13 mouse cellular contexts compared by ENCODE assay signal in the genomic region with DNA sequence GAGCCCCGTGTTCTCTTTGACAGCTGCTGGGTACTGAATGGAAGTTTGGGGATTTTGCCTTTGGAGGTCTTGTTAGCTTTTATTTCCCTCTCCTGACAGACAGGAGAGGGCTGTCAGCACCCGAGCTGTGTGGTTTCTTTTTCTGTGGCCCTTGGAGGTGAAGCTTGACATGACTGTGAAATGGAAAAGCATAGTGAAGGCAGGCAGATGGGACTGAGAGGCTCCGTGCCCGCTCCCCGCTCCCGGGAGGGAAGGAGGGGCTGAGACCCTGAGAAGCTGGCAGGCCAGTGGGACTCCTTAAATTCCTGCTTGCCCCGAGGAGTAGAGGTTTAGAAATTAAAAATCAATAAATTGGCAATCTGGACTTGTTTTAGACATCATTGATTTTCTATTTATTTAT.
DNase-seq lines count a peak whose midpoint lies in the region; ATAC-seq and TF ChIP-seq lines count a peak whose summit lies in the region.
"Had no signal": no experiment of that assay in that cellular context is flagged by ENCODE, and none has a peak within 500 bp of the region (broad histone marks: within the 10 kb centered on the region; RNA-seq: fewer than 3 reads in every experiment).

No protein-coding gene starts in this region.

- no peak for DNase-seq in heart, postnatal 10 days
- DNase-seq in lung, embryonic 14.5 days: no peak
- no peak for DNase-seq in lung, postnatal 4 days
- peak; percentile 21 for DNase-seq in forebrain, embryonic 14.5 days (ENCODE audit: low spot score)
- DNase-seq in layer of hippocampus, postnatal 36 days: no peak
- DNase-seq in right cerebral cortex, adult 18-20 months: no peak
- DNase-seq: spleen, adult 18-20 months; thymus, adult 18-20 months had no signal

- peak overlapping the region; percentile 21 for H3K4me3 ChIP-seq in heart, embryonic 13.5 days
- no peak overlapping the region for H3K4me3 ChIP-seq in lung, embryonic 14.5 days (ENCODE audit: low read depth, low read length)
- no peak overlapping the region for H3K4me3 ChIP-seq in forebrain, embryonic 14.5 days (ENCODE audit: low read depth, low read length)
- H3K4me3 ChIP-seq in midbrain, embryonic 15.5 days: no peak overlapping the region
- H3K4me3 ChIP-seq: kidney, embryonic 15.5 days; megakaryocyte, embryonic 14.5 days had no signal

- no peak for TF ChIP-seq CTCF in lung, embryonic 14.5 days (IDR thresholded peaks at IDR 0.05; ENCODE audit: low read depth)

- peak overlapping the region; percentile 58 for H3K4me2 ChIP-seq in heart, embryonic 13.5 days
- 0 out of 2 replicates have a peak overlapping the region, but pooled peaks have one; percentile 7 for H3K4me2 ChIP-seq in lung, embryonic 14.5 days
- H3K4me2 ChIP-seq in forebrain, embryonic 14.5 days (ENCODE audit: low read length): no peak overlapping the region
- no peak overlapping the region for H3K4me2 ChIP-seq in midbrain, embryonic 15.5 days

- intact Hi-C loops in heart, postnatal 10 days (cut with DNase I): no loop called here

- no peaks in the 10 kb centered on the region for H3K9me3 ChIP-seq in heart, embryonic 13.5 days
- H3K9me3 ChIP-seq in lung, embryonic 14.5 days (ENCODE audit: low read depth, low read length): no peaks in the 10 kb centered on the region
- no peaks in the 10 kb centered on the region for H3K9me3 ChIP-seq in forebrain, embryonic 14.5 days (replicated peaks; ENCODE audit: control insufficient read depth, low read length)
- no peaks in the 10 kb centered on the region for H3K9me3 ChIP-seq in midbrain, embryonic 15.5 days
- H3K9me3 ChIP-seq: kidney, embryonic 15.5 days had no signal

- H3K9ac ChIP-seq in heart, embryonic 13.5 days: peak overlapping the region; percentile 63
- no peak overlapping the region for H3K9ac ChIP-seq in lung, embryonic 14.5 days
- H3K9ac ChIP-seq in forebrain, embryonic 14.5 days (ENCODE audit: low read length): no peak overlapping the region
- no peak overlapping the region for H3K9ac ChIP-seq in midbrain, embryonic 15.5 days
- H3K9ac ChIP-seq: kidney, embryonic 15.5 days; liver, embryonic 14.5 days had no signal

- H3K27ac ChIP-seq in heart, embryonic 13.5 days (replicated peaks): peak overlapping the region; percentile 87
- no peak overlapping the region for H3K27ac ChIP-seq in lung, embryonic 14.5 days (ENCODE audit: low read depth)
- H3K27ac ChIP-seq in forebrain, embryonic 14.5 days (ENCODE audit: low read depth, low read length): no peak overlapping the region
- H3K27ac ChIP-seq in midbrain, embryonic 15.5 days: peak overlapping the region; percentile 59
- H3K27ac ChIP-seq: liver, embryonic 14.5 days had no signal

- H3K4me1 ChIP-seq in heart, embryonic 13.5 days: peaks cover 96% of the 10 kb centered on the region
- peaks cover 42% of the 10 kb centered on the region for H3K4me1 ChIP-seq in lung, embryonic 14.5 days (ENCODE audit: insufficient read depth)
- peaks cover 16% of the 10 kb centered on the region for H3K4me1 ChIP-seq in forebrain, embryonic 14.5 days (ENCODE audit: control insufficient read depth, insufficient read depth, low read length)
- peaks cover 28% of the 10 kb centered on the region for H3K4me1 ChIP-seq in midbrain, embryonic 15.5 days

- no peak for ATAC-seq in heart, embryonic 13.5 days (ENCODE audit: extremely low read depth, insufficient number of reproducible peaks, low FRiP score, low TSS enrichment)
- no peak for ATAC-seq in lung, embryonic 14.5 days (ENCODE audit: insufficient read depth)
- peak; percentile 45; the same call in 1 of the 2 replicates for ATAC-seq in forebrain, embryonic 14.5 days
- 0 out of 2 replicates have a peak, but pooled peaks have one; percentile 1 for ATAC-seq in midbrain, embryonic 15.5 days (replicated peaks)

- H3K36me3 ChIP-seq in heart, embryonic 13.5 days: peaks cover 36% of the 10 kb centered on the region
- H3K36me3 ChIP-seq in lung, embryonic 14.5 days (ENCODE audit: insufficient read depth): peaks cover 20% of the 10 kb centered on the region; the same call in 1 of the 2 replicates
- no peaks in the 10 kb centered on the region for H3K36me3 ChIP-seq in forebrain, embryonic 14.5 days (ENCODE audit: control insufficient read depth, insufficient read depth, low read length)
- H3K36me3 ChIP-seq in midbrain, embryonic 15.5 days (replicated peaks): no peaks in the 10 kb centered on the region

- 31% methylated on average over 7 of the region's 7 CpGs for WGBS in heart, embryonic 13.5 days
- 42% methylated on average over 7 of the region's 7 CpGs for WGBS in lung, embryonic 14.5 days
- WGBS in forebrain, embryonic 14.5 days: 45% methylated on average over 7 of the region's 7 CpGs
- WGBS in midbrain, embryonic 15.5 days: 31% methylated on average over 7 of the region's 7 CpGs

- no peaks in the 10 kb centered on the region for H3K27me3 ChIP-seq in heart, embryonic 13.5 days (replicated peaks)
- no peaks in the 10 kb centered on the region for H3K27me3 ChIP-seq in lung, embryonic 14.5 days (ENCODE audit: insufficient read depth, low read length)
- H3K27me3 ChIP-seq in forebrain, embryonic 14.5 days (replicated peaks; ENCODE audit: control insufficient read depth, insufficient read depth, low read length): no peaks in the 10 kb centered on the region
- H3K27me3 ChIP-seq in midbrain, embryonic 15.5 days (replicated peaks): no peaks in the 10 kb centered on the region
- H3K27me3 ChIP-seq: kidney, embryonic 15.5 days had no signal

Comparison
In these comparisons a context has a peak if more than half of its experiments do, and no peak if none do; other contexts are left out.
1. ATAC-seq: peak in forebrain, embryonic 14.5 days (single experiment) and midbrain, embryonic 15.5 days (single experiment); none in heart, embryonic 13.5 days (single experiment) and lung, embryonic 14.5 days (single experiment).
2. H3K27ac ChIP-seq: peak in heart, embryonic 13.5 days (single experiment) and midbrain, embryonic 15.5 days (single experiment); none in lung, embryonic 14.5 days (single experiment) and forebrain, embryonic 14.5 days (single experiment).
3. H3K4me2 ChIP-seq: peak in heart, embryonic 13.5 days (single experiment) and lung, embryonic 14.5 days (single experiment); none in forebrain, embryonic 14.5 days (single experiment) and midbrain, embryonic 15.5 days (single experiment).